Mouse (Mus musculus) hindbrain, postnatal 0 days (tissue): ENCODE measurements around the gene Atp1b1. TPM values are rescaled to one million over a fixed set of nuclear protein-coding genes. Genes with fewer than 3 reads are reported as not detected.

Experiments
- ATAC-seq: fragments of 200-750 bp; cut with Nextera tagmentation; 2 replicates; pipeline ENCODE4 v1.8.0; 2017; ENCODE audit warnings: mild to moderate bottlenecking, moderate TSS enrichment, moderate library complexity
- DNase-seq: peaks from one replicate; pipeline ENCODE4 v3.0.0-alpha.2; 2015; ENCODE audit warnings: low spot score
- H3K27ac ChIP-seq: fragments of 300-500 bp; sonication (generic); 2 replicates; pipeline ENCODE4 v1.5.1; 2014; ENCODE audit warnings: mild to moderate bottlenecking
- H3K27me3 ChIP-seq: fragments of 300-500 bp; sonication (generic); 2 replicates; pipeline ENCODE4 v1.6.1; 2014; ENCODE audit warnings: low read length, mixed read lengths; ENCODE audit not compliant: insufficient read depth
- H3K36me3 ChIP-seq: fragments of 300-500 bp; sonication (generic); 2 replicates; pipeline ENCODE4 v1.6.1; 2014; ENCODE audit warnings: low read length, mixed read lengths; ENCODE audit not compliant: insufficient read depth
- H3K4me1 ChIP-seq: fragments of 300-500 bp; sonication (generic); 2 replicates; pipeline ENCODE4 v1.6.1; 2014; ENCODE audit warnings: antibody characterized with exemption, low read length, mixed read lengths; ENCODE audit not compliant: insufficient read depth
- H3K4me2 ChIP-seq: fragments of 300-500 bp; sonication (generic); 2 replicates; pipeline ENCODE4 v1.6.1; 2014; ENCODE audit warnings: low read depth, mild to moderate bottlenecking, low read length, moderate library complexity, mixed read lengths
- H3K4me3 ChIP-seq: fragments of 300-500 bp; sonication (generic); 2 replicates; pipeline ENCODE4 v1.5.1; 2014; ENCODE audit warnings: low read length
- H3K9ac ChIP-seq: fragments of 300-500 bp; sonication (generic); replicated peaks from 2 replicates; pipeline ENCODE4 v1.6.1; 2014; ENCODE audit warnings: mild to moderate bottlenecking, low read length, moderate library complexity, mixed read lengths
- H3K9me3 ChIP-seq: fragments of 300-500 bp; sonication (generic); 2 replicates; pipeline ENCODE4 v1.6.1; 2016; ENCODE audit warnings: low read length, mixed read lengths
- CTCF ChIP-seq: IDR thresholded peaks from 2 replicates; pipeline ENCODE4 v1.5.1; 2016; ENCODE audit warnings: antibody characterized with exemption, control low read depth, low read depth
- WGBS: fragments of 180-500 bp; shearing (Covaris S2); extraction: QIAGEN DNeasy Blood & Tissue Kit; methylation state at CpG from one replicate; pipeline ENCODE4 v1.1.7; 2014; 5-methylcytosine and 5-hydroxymethylcytosine counted together
- polyA plus RNA-seq: library from polyadenylated mRNA; unstranded; fragments of >200 nt; fragmentation: Nextera tagmentation; extraction: Ambion mirVana; gene quantifications from 2 replicates; pipeline ENCODE4 v1.2.1, GENCODE M21; 2015
- total RNA-seq: library from RNA; depleted of rRNA; stranded (reverse); fragments of >200 nt; gene quantifications from 2 replicates; pipeline ENCODE4 v1.2.3, GENCODE M21; 2014

Atp1b1 gene
- total and polyA plus RNA-seq, 2 experiments from 2014 or later, result 283 to 629 TPM

DNA sequence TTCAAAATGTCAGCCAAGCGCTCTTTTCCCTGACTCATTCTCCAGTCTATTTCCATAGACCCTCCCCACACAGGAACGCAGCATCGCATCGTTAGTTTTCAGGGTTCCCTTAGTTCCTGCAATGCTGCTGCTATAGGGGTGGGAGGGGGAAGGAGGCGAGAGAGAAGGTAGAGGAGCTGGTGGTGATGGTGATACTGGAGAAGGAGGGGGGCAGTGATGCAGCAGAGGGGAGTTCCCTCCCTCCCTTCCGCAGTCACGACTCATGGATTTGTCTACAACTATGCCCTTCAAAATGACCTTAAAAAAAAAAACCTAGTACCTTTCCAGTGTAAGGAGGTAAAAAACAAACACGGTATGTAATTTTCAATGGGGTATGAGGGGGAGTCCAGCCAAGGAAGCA lies 1.4 kb downstream of the Atp1b1 start:
- no peak for ATAC-seq
- Histone ChIP-seq H3K36me3 (peaks cover 9% of the 10 kb centered on the region; the same call in 1 of the 2 replicates), H3K4me3 (peak overlapping the region; percentile 81), H3K4me1 (peaks cover 10% of the 10 kb centered on the region), H3K27ac (peak overlapping the region; percentile 94), H3K9me3 (no peaks in the 10 kb centered on the region), H3K27me3 (no peaks in the 10 kb centered on the region), H3K9ac (peak overlapping the region; percentile 92), H3K4me2 (peak overlapping the region; percentile 69)
- DNase-seq, result peak; percentile 48
- WGBS, result 4% methylated on average over 8 of the region's 8 CpGs
- no peak for TF ChIP-seq CTCF

DNA sequence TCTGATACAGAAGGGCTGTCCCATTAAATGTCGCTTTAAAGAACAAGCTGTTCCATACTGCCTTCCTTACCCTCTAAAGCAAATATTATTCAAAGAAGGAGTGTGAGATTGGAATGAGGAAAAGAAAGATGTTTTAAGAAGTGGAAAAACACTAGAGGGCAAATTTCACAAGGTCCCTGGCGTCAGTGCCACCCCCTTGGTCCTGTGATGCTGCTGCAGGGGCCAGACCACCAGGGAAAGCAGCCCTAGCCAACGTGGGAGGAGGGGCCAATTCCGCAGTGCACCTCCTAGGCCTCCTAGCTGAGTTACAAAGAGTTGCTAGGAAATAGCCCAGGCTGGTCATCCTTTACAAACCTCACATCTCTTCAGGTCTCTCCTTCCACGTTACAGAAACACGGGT lies 2.1 kb downstream of the Atp1b1 start:
- ATAC-seq (no peak), DNase-seq (peak; percentile 57)
- Histone ChIP-seq H3K4me3 (peak overlapping the region; percentile 81), H3K27ac (peak overlapping the region; percentile 94), H3K9me3 (no peaks in the 10 kb centered on the region), H3K4me1 (peaks cover 4% of the 10 kb centered on the region), H3K9ac (peak overlapping the region; percentile 92), H3K4me2 (peak overlapping the region; percentile 69), H3K36me3 (peaks cover 16% of the 10 kb centered on the region), H3K27me3 (no peaks in the 10 kb centered on the region)
- 13% methylated on average over 6 of the region's 6 CpGs for WGBS
- TF ChIP-seq CTCF, result no peak

GRCm38 (mm10) chr1:164455614-164456013 lies 2.5 kb downstream of the Atp1b1 start:
- ATAC-seq, result no peak
- Histone ChIP-seq H3K9me3 (no peaks in the 10 kb centered on the region), H3K4me1 (no peaks in the 10 kb centered on the region; the same call in 1 of the 2 replicates), H3K27me3 (no peaks in the 10 kb centered on the region), H3K36me3 (peaks cover 19% of the 10 kb centered on the region), H3K4me3 (peak overlapping the region; percentile 81), H3K27ac (peak overlapping the region; percentile 94), H3K4me2 (peak overlapping the region; percentile 69), H3K9ac (peak overlapping the region; percentile 92)
- 33% methylated on average over 7 of the region's 7 CpGs for WGBS
- DNase-seq, result peak; percentile 74
- peak; percentile 76 for TF ChIP-seq CTCF

DNA sequence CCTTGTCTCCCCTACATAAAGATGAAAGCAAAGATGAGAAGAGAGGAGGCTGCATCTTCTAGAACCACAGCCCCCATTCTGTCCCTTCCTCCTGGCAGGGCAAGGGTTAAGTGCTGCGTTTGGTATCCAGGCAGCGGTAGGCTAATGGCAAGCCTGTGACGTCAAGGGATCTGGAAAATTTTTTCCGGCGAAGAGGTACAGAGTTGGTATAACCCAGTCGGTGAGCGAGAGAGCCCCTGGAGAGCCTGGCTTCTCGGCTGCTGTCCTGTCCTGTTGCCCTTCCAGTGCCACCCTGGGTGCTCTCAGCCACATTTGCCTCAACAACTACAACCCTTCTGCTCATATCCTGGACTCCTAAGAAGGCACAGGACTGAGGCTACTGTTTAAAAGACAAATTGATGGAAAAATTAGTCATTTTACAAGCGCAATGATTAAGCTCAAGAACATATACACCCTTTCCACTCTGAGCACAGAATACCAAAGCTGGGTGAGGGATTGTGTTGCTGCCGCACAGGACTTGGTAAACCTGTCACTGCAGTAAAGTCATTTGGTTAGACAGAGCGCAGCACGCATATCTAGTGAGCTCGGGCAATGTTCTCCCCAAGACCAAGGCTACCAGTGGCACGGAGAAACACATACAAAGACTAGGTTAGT lies 3.3 kb downstream of the Atp1b1 start:
- ATAC-seq, result no peak
- TF ChIP-seq CTCF, result no peak
- H3K27me3 ChIP-seq, result no peaks in the 10 kb centered on the region

GRCm38 (mm10) chr1:164453739-164454138 lies 4.4 kb downstream of the Atp1b1 start:
- no peak for DNase-seq
- peak overlapping the region; percentile 81 for H3K4me3 ChIP-seq
- 86% methylated on average over 5 of the region's 5 CpGs for WGBS

More for the DNA sequence above, 3.3 kb downstream of the Atp1b1 start:
- Histone ChIP-seq H3K9me3 (no peaks in the 10 kb centered on the region), H3K4me2 (peak overlapping the region; percentile 69), H3K9ac (peak overlapping the region; percentile 64), H3K4me3 (peak overlapping the region; percentile 81), H3K36me3 (peaks cover 23% of the 10 kb centered on the region), H3K27ac (peak overlapping the region; percentile 56; the same call in 1 of the 2 replicates), H3K4me1 (no peaks in the 10 kb centered on the region; the same call in 1 of the 2 replicates)
- 18% methylated on average over 14 of the region's 14 CpGs for WGBS
- DNase-seq, result peak; percentile 80

GRCm38 (mm10) chr1:164453146-164453545 lies 5.0 kb downstream of the Atp1b1 start:
- Histone ChIP-seq H3K4me2 (peak overlapping the region; percentile 69; the same call in 1 of the 2 replicates), H3K4me1 (no peaks in the 10 kb centered on the region), H3K4me3 (no peak overlapping the region; the same call in 1 of the 2 replicates), H3K9ac (peak overlapping the region; percentile 17; the same call in 1 of the 2 replicates), H3K36me3 (peaks cover 35% of the 10 kb centered on the region), H3K27me3 (no peaks in the 10 kb centered on the region), H3K27ac (no peak overlapping the region), H3K9me3 (no peaks in the 10 kb centered on the region)
- no peak for TF ChIP-seq CTCF
- ATAC-seq (no peak), DNase-seq (no peak)
- WGBS, result 95% methylated on average over 8 of the region's 8 CpGs

More at GRCm38 (mm10) chr1:164453739-164454138, 4.4 kb downstream of the Atp1b1 start:
- peaks cover 29% of the 10 kb centered on the region for H3K36me3 ChIP-seq
- peak overlapping the region; percentile 69 for H3K4me2 ChIP-seq
- no peaks in the 10 kb centered on the region for H3K9me3 ChIP-seq
- H3K4me1 ChIP-seq, result no peaks in the 10 kb centered on the region; the same call in 1 of the 2 replicates
- no peaks in the 10 kb centered on the region for H3K27me3 ChIP-seq
- TF ChIP-seq CTCF, result no peak
- no peak overlapping the region for H3K27ac ChIP-seq
- peak overlapping the region; percentile 17; the same call in 1 of the 2 replicates for H3K9ac ChIP-seq
- no peak for ATAC-seq

DNA sequence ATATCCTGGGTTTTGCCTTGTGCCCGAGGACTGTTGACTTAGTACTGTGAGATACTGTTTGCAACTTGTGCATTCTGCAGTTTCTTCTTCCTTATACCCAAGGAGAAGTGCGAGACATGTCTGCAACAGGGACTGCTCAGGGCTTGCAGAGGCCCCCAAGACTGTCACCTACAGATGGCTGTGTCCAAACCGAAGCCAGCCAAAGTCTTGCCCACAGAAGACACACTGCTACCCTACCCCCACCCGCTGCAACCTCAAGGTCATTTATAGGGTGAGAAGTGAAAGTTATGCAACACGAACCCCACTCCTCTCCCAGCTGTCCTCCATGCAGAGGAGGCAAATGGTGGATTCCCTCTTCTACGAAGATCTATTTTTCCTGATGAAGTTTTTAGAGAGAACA lies 5.6 kb downstream of the Atp1b1 start:
- no peak for TF ChIP-seq CTCF
- peaks cover 40% of the 10 kb centered on the region for H3K36me3 ChIP-seq
- no peak overlapping the region for H3K4me3 ChIP-seq
- no peak for ATAC-seq
- H3K4me2 ChIP-seq, result no peak overlapping the region
- no peak overlapping the region for H3K27ac ChIP-seq
- H3K27me3 ChIP-seq, result no peaks in the 10 kb centered on the region
- no peaks in the 10 kb centered on the region for H3K4me1 ChIP-seq
- no peak for DNase-seq
- no peaks in the 10 kb centered on the region for H3K9me3 ChIP-seq
- no peak overlapping the region for H3K9ac ChIP-seq
- 89% methylated on average over 6 of the region's 6 CpGs for WGBS
